Mouse (Mus musculus) small intestine, adult 2 months (tissue): ENCODE results near the gene Phka2.

Experiments used
- CTCF ChIP-seq: fragments of 200-500 bp; IDR thresholded peaks from 2 replicates; pipeline ENCODE4 v1.5.1; 2012; ENCODE audit warnings: low read depth, mild to moderate bottlenecking, control low read depth, inconsistent platforms, low read length, moderate library complexity, mixed read lengths; ENCODE audit not compliant: insufficient replicate concordance, insufficient read length; ENCODE audit errors: extremely low read depth
- POLR2A ChIP-seq: fragments of 200-500 bp; IDR thresholded peaks from 2 replicates; pipeline ENCODE4 v1.6.1; 2012; ENCODE audit warnings: low read depth, mild to moderate bottlenecking, control low read depth, inconsistent platforms, low read length, moderate library complexity

DNA sequence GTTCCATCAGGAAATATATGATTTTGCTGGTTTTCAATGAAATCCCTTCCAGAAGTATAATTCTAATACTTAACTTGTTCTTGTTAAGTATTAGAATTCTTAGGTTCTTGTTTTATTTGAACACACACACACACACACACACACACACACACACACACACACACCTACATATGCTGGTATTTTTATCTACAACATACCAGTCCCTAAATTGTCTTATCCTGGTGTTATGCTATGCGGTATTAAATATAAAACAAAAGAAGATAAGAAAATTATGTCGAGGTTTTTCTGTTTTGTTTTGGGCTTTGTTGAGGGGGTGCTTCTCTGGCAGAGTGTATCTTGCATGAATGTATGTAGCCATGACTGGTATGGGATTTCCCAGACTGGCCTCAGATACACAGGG, 12.2 kb upstream of the Phka2 start:
- TF ChIP-seq CTCF (no peak), POLR2A (no peak)
